Mouse (Mus musculus) liver, embryonic 16.5 days (tissue): Measurements from ENCODE around the gene St7l. TPM values are rescaled to one million over a fixed set of nuclear protein-coding genes. Genes with fewer than 3 reads are reported as not detected.
A peak's percentile ranks its signal among the peaks of the same experiment; 100 is the strongest.

Experiments used
- ATAC-seq: fragments of 200-750 bp; cut with Nextera tagmentation; 2 replicates; pipeline ENCODE4 v1.8.0; 2017; ENCODE audit warnings: low read depth, mild to moderate bottlenecking, moderate number of reproducible peaks, moderate library complexity
- H3K27ac ChIP-seq: fragments of 300-500 bp; sonication (generic); 2 replicates; pipeline ENCODE4 v1.5.1; 2014; ENCODE audit warnings: mild to moderate bottlenecking, low read length
- H3K27me3 ChIP-seq: fragments of 300-500 bp; sonication (generic); 2 replicates; pipeline ENCODE4 v1.6.1; 2014; ENCODE audit warnings: low read depth, low read length, mixed read lengths; ENCODE audit not compliant: control insufficient read depth, insufficient read depth
- H3K36me3 ChIP-seq: fragments of 300-500 bp; sonication (generic); 2 replicates; pipeline ENCODE4 v1.6.1; 2014; ENCODE audit warnings: mild to moderate bottlenecking; ENCODE audit not compliant: control insufficient read depth, insufficient read depth
- H3K4me1 ChIP-seq: fragments of 300-500 bp; sonication (generic); 2 replicates; pipeline ENCODE4 v1.6.1; 2014; ENCODE audit warnings: low read depth, low read length, mixed read lengths; ENCODE audit not compliant: control insufficient read depth
- H3K4me2 ChIP-seq: fragments of 300-500 bp; sonication (generic); 2 replicates; pipeline ENCODE4 v1.6.1; 2014; ENCODE audit warnings: low read depth, low read length, mixed read lengths
- H3K4me3 ChIP-seq: fragments of 300-500 bp; sonication (generic); 2 replicates; pipeline ENCODE4 v1.5.1; 2014; ENCODE audit warnings: low read depth, mild to moderate bottlenecking, low read length
- H3K9ac ChIP-seq: fragments of 300-500 bp; sonication (generic); 2 replicates; pipeline ENCODE4 v1.6.1; 2014; ENCODE audit warnings: low read depth, low read length
- H3K9me3 ChIP-seq: fragments of 300-500 bp; sonication (generic); replicated peaks from 2 replicates; pipeline ENCODE4 v1.6.1; 2016; ENCODE audit warnings: low read length; ENCODE audit not compliant: control insufficient read depth
- WGBS: fragments of 180-500 bp; shearing (Covaris S2); extraction: QIAGEN DNeasy Blood & Tissue Kit; methylation state at CpG from one replicate; pipeline ENCODE4 v1.1.7; 2014; ENCODE audit not compliant: insufficient replicate concordance; 5-methylcytosine and 5-hydroxymethylcytosine counted together
- polyA plus RNA-seq: library from polyadenylated mRNA; unstranded; fragments of >200 nt; fragmentation: Nextera tagmentation; extraction: Ambion mirVana; gene quantifications from 2 replicates; pipeline ENCODE4 v1.2.1, GENCODE M21; 2015

The St7l gene
- polyA plus RNA-seq, 1 experiment from 2014 or later, result 13.3 TPM

GRCm38 (mm10) chr3:104822413-104822812 is 41.4 kb upstream of the St7l start:
- no peak for ATAC-seq

GRCm38 (mm10) chr3:104835797-104836196 is 28.0 kb upstream of the St7l start:
- 86% methylated on average over 3 of the region's 3 CpGs for WGBS
- ATAC-seq, result no peak
- H3K9ac ChIP-seq, result no peak overlapping the region
- H3K9me3 ChIP-seq, result no peaks in the 10 kb centered on the region
- no peak overlapping the region for H3K4me2 ChIP-seq
- H3K27ac ChIP-seq, result no peak overlapping the region
- no peaks in the 10 kb centered on the region for H3K4me1 ChIP-seq
- H3K36me3 ChIP-seq, result peaks cover 52% of the 10 kb centered on the region
- no peaks in the 10 kb centered on the region for H3K27me3 ChIP-seq
- no peak overlapping the region for H3K4me3 ChIP-seq

More at GRCm38 (mm10) chr3:104822413-104822812, 41.4 kb upstream of the St7l start:
- H3K4me1 ChIP-seq, result peaks cover 12% of the 10 kb centered on the region
- H3K36me3 ChIP-seq, result peaks cover 14% of the 10 kb centered on the region
- no peak overlapping the region for H3K9ac ChIP-seq
- no peak overlapping the region for H3K4me2 ChIP-seq
- no peak overlapping the region for H3K27ac ChIP-seq
- WGBS, result 77% methylated on average over 3 of the region's 3 CpGs
- H3K27me3 ChIP-seq, result no peaks in the 10 kb centered on the region
- no peak overlapping the region for H3K4me3 ChIP-seq
- H3K9me3 ChIP-seq, result no peaks in the 10 kb centered on the region

- Histone ChIP-seq H3K4me2 (no peak overlapping the region), H3K27ac (no peak overlapping the region), H3K9ac (no peak overlapping the region), H3K36me3 (peaks cover 41% of the 10 kb centered on the region), H3K27me3 (no peaks in the 10 kb centered on the region), H3K9me3 (no peaks in the 10 kb centered on the region), H3K4me3 (no peak overlapping the region), H3K4me1 (no peaks in the 10 kb centered on the region)
- ATAC-seq, result no peak
- 74% methylated on average over 5 of the region's 5 CpGs for WGBS
Measured at GRCm38 (mm10) chr3:104841049-104841448, 22.8 kb upstream of the St7l start.

- Histone ChIP-seq H3K9me3 (no peaks in the 10 kb centered on the region), H3K4me2 (no peak overlapping the region), H3K4me3 (no peak overlapping the region), H3K27ac (no peak overlapping the region), H3K4me1 (no peaks in the 10 kb centered on the region), H3K27me3 (no peaks in the 10 kb centered on the region), H3K9ac (no peak overlapping the region), H3K36me3 (peaks cover 22% of the 10 kb centered on the region)
- 87% methylated on average over 4 of the region's 4 CpGs for whole genome bisulfite sequencing
- ATAC-seq, result no peak
Measured at GRCm38 (mm10) chr3:104846601-104847000, 17.2 kb upstream of the St7l start.

GRCm38 (mm10) chr3:104854465-104854864 is 9.3 kb upstream of the St7l start:
- Histone ChIP-seq H3K4me2 (no peak overlapping the region), H3K4me1 (peaks cover 16% of the 10 kb centered on the region), H3K27me3 (no peaks in the 10 kb centered on the region), H3K9me3 (no peaks in the 10 kb centered on the region), H3K9ac (no peak overlapping the region), H3K4me3 (no peak overlapping the region), H3K27ac (no peak overlapping the region), H3K36me3 (peaks cover 4% of the 10 kb centered on the region)
- no peak for ATAC-seq
- 57% methylated on average over 1 of the region's 1 CpGs for WGBS

- peaks cover 4% of the 10 kb centered on the region for H3K36me3 ChIP-seq
- ATAC-seq, result 0 out of 2 replicates have a peak, but pooled peaks have one; percentile 32
- no peak overlapping the region; the same call in 1 of the 2 replicates for H3K27ac ChIP-seq
- peaks cover 20% of the 10 kb centered on the region for H3K4me1 ChIP-seq
- no peak overlapping the region for H3K9ac ChIP-seq
- H3K4me2 ChIP-seq, result no peak overlapping the region
- H3K4me3 ChIP-seq, result no peak overlapping the region
- no peaks in the 10 kb centered on the region for H3K9me3 ChIP-seq
- H3K27me3 ChIP-seq, result no peaks in the 10 kb centered on the region
Measured at GRCm38 (mm10) chr3:104854866-104855265, 8.9 kb upstream of the St7l start.

GRCm38 (mm10) chr3:104856106-104856505 is 7.7 kb upstream of the St7l start:
- Histone ChIP-seq H3K27ac (no peak overlapping the region), H3K4me3 (no peak overlapping the region), H3K9me3 (no peaks in the 10 kb centered on the region), H3K4me1 (peaks cover 22% of the 10 kb centered on the region), H3K27me3 (no peaks in the 10 kb centered on the region), H3K36me3 (peaks cover 4% of the 10 kb centered on the region), H3K4me2 (no peak overlapping the region), H3K9ac (no peak overlapping the region)
- WGBS, result 29% methylated on average over 1 of the region's 1 CpGs
- peak; percentile 43; the same call in 1 of the 2 replicates for ATAC-seq

GRCm38 (mm10) chr3:104858560-104858959 is 5.2 kb upstream of the St7l start:
- Histone ChIP-seq H3K4me3 (no peak overlapping the region), H3K4me1 (peaks cover 38% of the 10 kb centered on the region), H3K9ac (no peak overlapping the region), H3K27me3 (no peaks in the 10 kb centered on the region), H3K4me2 (no peak overlapping the region), H3K36me3 (peaks cover 4% of the 10 kb centered on the region), H3K9me3 (no peaks in the 10 kb centered on the region), H3K27ac (no peak overlapping the region)
- ATAC-seq, result no peak
- 71% methylated on average over 1 of the region's 1 CpGs for WGBS

GRCm38 (mm10) chr3:104864651-104865340 is 991 bp downstream of the St7l start:
- WGBS, result under 1% methylated on average over 48 of the region's 48 CpGs

More at GRCm38 (mm10) chr3:104864651-104865340, 991 bp downstream of the St7l start:
- Histone ChIP-seq H3K4me3 (peak overlapping the region; percentile 100), H3K4me1 (peaks cover 27% of the 10 kb centered on the region), H3K9me3 (no peaks in the 10 kb centered on the region), H3K27ac (peak overlapping the region; percentile 95), H3K27me3 (no peaks in the 10 kb centered on the region), H3K9ac (peak overlapping the region; percentile 99), H3K36me3 (no peaks in the 10 kb centered on the region), H3K4me2 (peak overlapping the region; percentile 86)
- peak; percentile 70 for ATAC-seq
